Mouse (Mus musculus) embryonic fibroblast, embryonic 13.5 days (primary cell): ENCODE data around the gene Igflr1.

ENCODE experiments used
- CTCF ChIP-seq: IDR thresholded peaks from 2 replicates; pipeline ENCODE4 v1.5.1; 2011; ENCODE audit warnings: mild to moderate bottlenecking, control low read depth, low read length, moderate library complexity, borderline replicate concordance; ENCODE audit not compliant: insufficient read depth
- POLR2A ChIP-seq: IDR thresholded peaks from 2 replicates; pipeline ENCODE4 v1.6.1; 2011; ENCODE audit warnings: low read depth, mild to moderate bottlenecking, control low read depth, low read length, moderate library complexity

DNA sequence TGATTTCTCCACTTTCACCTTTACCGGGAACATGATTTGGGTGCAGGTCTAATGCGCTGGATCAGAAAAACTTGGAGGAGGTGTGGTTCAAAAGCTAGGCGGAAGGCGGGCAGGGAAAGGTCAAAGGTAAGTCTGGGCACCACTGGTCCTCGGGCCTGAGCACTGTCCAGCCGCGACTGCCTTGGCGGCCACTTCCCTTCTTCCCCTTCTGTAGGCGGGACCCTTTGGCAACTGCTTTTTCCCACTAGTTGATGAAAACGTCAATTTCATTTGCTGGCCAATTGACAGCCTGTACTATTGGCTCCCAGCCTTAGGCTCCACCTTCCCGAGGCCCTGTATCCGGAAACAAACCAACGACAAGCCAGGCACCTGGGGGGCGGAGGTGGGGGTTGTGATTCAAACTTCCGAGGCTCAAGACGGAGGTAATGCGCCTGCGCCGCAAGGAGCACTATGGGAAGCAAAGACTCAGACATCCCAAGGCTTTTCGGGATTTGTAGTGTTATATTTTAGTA is 5.7 kb upstream of the Igflr1 start, which contains the start of gene Lin37:
- TF ChIP-seq POLR2A (peak; percentile 77), CTCF (no peak)
